Mouse (Mus musculus) cerebellum, adult 2 months (tissue): Measurements from ENCODE around the gene Alg9. TPM values are rescaled to one million over a fixed set of nuclear protein-coding genes. Genes with fewer than 3 reads are reported as not detected.
A peak's percentile ranks its signal among the peaks of the same experiment; 100 is the strongest.

Experiments used
- DNase-seq, 2 experiments: peaks; one replicate each; pipeline ENCODE4 v3.0.0; 2021
- H3K27ac ChIP-seq: fragments of 200-500 bp; 2 replicates; pipeline ENCODE4 v1.5.1; 2012; ENCODE audit warnings: low read length, control low read depth, inconsistent platforms; ENCODE audit not compliant: insufficient read depth
- H3K27me3 ChIP-seq: fragments of 200-500 bp; 2 replicates; pipeline ENCODE4 v1.6.1; 2012; ENCODE audit warnings: inconsistent platforms, mild to moderate bottlenecking, low read length, moderate library complexity; ENCODE audit not compliant: control insufficient read depth, insufficient read depth
- H3K4me1 ChIP-seq: fragments of 200-500 bp; 2 replicates; pipeline ENCODE4 v1.6.1; 2011; ENCODE audit warnings: low read length; ENCODE audit not compliant: control insufficient read depth, insufficient read depth
- H3K4me3 ChIP-seq: fragments of 200-500 bp; replicated peaks from 2 replicates; pipeline ENCODE3; 2011; ENCODE audit warnings: mild to moderate bottlenecking, low read depth, low read length, control low read depth; ENCODE audit not compliant: insufficient read depth
- CTCF ChIP-seq: fragments of 200-500 bp; IDR thresholded peaks from 2 replicates; pipeline ENCODE4 v1.5.1; 2011; ENCODE audit warnings: low read depth, mild to moderate bottlenecking, control low read depth, low read length, moderate library complexity, borderline replicate concordance; ENCODE audit not compliant: insufficient read depth
- POLR2A ChIP-seq: fragments of 200-500 bp; IDR thresholded peaks from 2 replicates; pipeline ENCODE4 v1.6.1; 2011; ENCODE audit warnings: low read length, control low read depth, borderline replicate concordance; ENCODE audit not compliant: insufficient read depth
- WGBS: fragments of 180-500 bp; shearing (Covaris S2); methylation state at CpG from one replicate; pipeline ENCODE4 v1.1.7; 2018; 5-methylcytosine and 5-hydroxymethylcytosine counted together
- polyA plus RNA-seq: library from polyadenylated mRNA; depleted of rRNA; stranded (reverse); fragments of >200 nt; gene quantifications from 2 replicates; pipeline ENCODE4 v1.2.3, GENCODE M21; 2012

The Alg9 gene
- polyA plus RNA-seq, 1 experiment: 22.5 TPM

DNA sequence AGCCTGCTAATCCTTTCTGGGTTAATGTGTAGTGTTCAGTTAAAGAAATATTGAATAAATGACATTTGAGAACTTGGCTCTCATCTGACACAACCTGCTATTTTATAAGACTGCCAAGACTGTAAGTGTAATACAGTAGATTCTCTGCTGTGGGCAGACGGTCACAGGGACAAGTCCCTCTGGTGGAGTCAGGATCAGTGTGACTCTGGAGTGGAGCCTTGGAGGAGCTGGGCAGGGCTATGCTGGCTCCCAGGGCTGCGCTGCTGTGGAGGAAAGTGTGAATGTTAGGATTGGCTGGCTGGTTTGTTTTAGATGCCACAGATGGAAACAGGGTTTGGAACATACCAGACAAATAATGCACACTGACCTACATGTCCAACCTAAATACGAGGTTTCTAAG is 20.4 kb downstream of the Alg9 start:
- DNase-seq: no peak
- H3K27ac ChIP-seq: no peak overlapping the region
- H3K4me3 ChIP-seq: no peak overlapping the region
- H3K27me3 ChIP-seq: no peaks in the 10 kb centered on the region
- TF ChIP-seq CTCF: no peak
- TF ChIP-seq POLR2A: no peak
- 55% methylated on average over 3 of the region's 3 CpGs for WGBS
- H3K4me1 ChIP-seq: no peaks in the 10 kb centered on the region

DNA sequence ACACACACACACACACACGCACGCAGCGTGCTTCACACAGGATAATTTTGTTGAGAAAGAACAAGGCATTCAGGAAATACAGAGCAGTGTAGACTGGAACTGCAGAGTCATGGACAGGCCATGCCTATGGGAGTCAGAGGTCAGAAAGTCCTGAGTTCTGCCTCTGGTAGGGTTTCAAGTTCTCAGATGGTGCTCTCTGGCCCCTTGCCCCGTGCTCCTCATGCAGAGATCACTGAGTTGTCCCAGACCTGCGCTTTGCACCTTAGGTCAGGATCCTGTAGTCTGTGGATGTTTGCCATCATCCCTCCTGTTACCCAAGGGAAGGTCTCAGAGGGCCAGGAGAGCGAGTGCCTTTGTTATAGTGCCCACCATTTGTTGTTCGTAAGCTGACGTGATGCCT is 22.0 kb downstream of the Alg9 start:
- H3K4me1 ChIP-seq: no peaks in the 10 kb centered on the region
- no peak for TF ChIP-seq CTCF
- TF ChIP-seq POLR2A: no peak
- 78% methylated on average over 8 of the region's 8 CpGs for WGBS

DNA sequence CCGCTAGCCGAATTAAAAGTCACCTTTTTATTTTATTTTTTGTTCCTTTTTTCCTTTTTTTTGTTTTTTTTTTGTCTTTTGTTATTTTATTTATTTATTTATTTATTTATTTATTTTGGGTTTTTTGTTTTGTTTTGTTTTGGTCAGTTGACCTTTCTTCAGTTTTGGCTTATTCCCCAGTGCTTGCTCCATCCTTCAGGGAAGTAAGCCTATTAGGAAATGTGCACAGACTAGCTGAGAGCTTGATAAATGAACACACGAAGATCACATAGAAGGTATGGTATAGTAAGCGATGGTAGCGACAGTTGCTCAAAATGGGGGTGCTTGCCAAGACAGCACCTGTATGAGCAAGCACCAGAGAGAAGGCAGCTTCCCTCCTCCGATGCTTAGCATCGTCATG is 22.8 kb downstream of the Alg9 start:
- TF ChIP-seq POLR2A (no peak), CTCF (no peak)
- no peak overlapping the region for H3K27ac ChIP-seq
- DNase-seq: no peak
- H3K4me1 ChIP-seq: no peaks in the 10 kb centered on the region
- H3K4me3 ChIP-seq: no peak overlapping the region
- no peaks in the 10 kb centered on the region for H3K27me3 ChIP-seq
- WGBS: 89% methylated on average over 7 of the region's 7 CpGs

More for the DNA sequence above, 22.0 kb downstream of the Alg9 start:
- Histone ChIP-seq H3K27ac (no peak overlapping the region), H3K4me3 (no peak overlapping the region), H3K27me3 (no peaks in the 10 kb centered on the region)
- DNase-seq: no peak

DNA sequence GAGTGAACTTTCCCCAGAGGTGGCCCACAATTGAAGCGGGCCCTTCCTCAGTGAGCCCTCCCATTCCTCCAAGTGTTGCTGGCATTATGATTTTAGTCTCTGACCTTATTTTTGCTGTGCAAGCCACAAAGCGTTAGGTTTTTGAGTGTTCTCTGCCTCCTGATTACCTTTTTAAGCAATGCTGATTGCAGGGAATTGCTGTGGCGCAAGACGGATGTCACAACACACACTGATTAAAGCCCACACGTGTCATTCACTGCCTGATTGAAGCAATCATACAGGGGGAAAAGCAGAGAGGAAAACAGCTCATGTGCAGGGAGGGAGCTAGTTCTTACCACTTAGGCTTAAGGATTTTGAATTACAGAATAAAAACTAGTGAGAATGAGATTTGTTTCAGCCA is 23.5 kb downstream of the Alg9 start:
- Histone ChIP-seq H3K4me3 (no peak overlapping the region), H3K27ac (no peak overlapping the region), H3K4me1 (no peaks in the 10 kb centered on the region), H3K27me3 (no peaks in the 10 kb centered on the region)
- TF ChIP-seq CTCF (no peak), POLR2A (no peak)
- no peak for DNase-seq
- 92% methylated on average over 5 of the region's 5 CpGs for WGBS

DNA sequence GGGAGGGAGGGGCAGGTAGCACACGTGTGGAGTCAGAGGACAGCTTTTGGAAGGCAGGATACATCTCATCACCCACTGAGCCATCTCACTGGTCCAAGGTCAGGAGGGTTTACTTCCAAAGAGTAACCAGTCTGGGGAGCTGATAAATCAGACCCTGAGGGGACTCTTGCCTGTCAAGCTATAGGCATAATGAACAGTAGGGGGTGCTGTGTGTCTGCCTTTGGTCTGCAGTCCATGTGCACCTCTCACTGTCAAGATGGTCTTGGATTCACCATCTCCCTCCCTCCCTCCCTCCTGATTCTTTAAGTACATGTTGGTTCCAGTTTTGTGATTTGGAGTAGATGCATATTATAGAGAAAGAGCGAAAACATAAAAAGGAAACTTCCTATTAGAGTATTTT is 26.2 kb downstream of the Alg9 start:
- 67% methylated on average over 2 of the region's 2 CpGs for WGBS
- DNase-seq: peak; percentile 25 to 28
- Histone ChIP-seq H3K4me1 (no peaks in the 10 kb centered on the region), H3K4me3 (no peak overlapping the region), H3K27ac (no peak overlapping the region), H3K27me3 (no peaks in the 10 kb centered on the region)
- TF ChIP-seq POLR2A (no peak), CTCF (peak; percentile 77)

DNA sequence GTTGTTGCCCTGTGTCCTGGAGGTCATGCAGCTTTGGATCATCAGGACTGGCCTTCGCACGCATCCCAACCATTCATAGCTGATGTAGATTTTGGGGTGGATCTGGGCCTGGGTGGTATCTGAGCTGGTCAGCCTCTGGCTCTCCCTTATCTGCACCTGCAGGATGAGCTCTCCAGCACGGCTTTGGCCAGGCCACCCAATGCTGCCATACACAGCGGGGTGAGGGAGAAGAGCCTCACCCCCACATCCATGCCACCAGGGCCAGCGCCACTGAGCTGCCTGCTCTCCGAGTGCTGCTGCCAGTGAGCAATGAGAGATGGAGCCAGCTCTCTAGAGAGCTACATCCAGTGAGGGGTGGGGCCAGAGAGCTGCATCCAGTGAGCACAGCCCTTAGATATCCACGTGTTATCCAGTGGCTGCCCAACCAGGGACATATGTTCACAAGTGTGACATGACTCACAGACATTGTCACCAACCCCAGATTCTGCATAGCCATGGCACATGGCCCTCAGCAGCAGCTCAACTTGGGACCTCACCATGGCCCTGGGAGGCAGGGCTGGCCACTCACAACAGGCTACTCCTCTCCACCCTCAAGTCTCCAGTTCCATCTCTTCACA is 28.3 kb downstream of the Alg9 start:
- Histone ChIP-seq H3K4me3 (no peak overlapping the region), H3K4me1 (no peaks in the 10 kb centered on the region), H3K27ac (no peak overlapping the region), H3K27me3 (no peaks in the 10 kb centered on the region)
- no peak for DNase-seq
- 75% methylated on average over 7 of the region's 7 CpGs for WGBS
- no peak for TF ChIP-seq CTCF
- no peak for TF ChIP-seq POLR2A

DNA sequence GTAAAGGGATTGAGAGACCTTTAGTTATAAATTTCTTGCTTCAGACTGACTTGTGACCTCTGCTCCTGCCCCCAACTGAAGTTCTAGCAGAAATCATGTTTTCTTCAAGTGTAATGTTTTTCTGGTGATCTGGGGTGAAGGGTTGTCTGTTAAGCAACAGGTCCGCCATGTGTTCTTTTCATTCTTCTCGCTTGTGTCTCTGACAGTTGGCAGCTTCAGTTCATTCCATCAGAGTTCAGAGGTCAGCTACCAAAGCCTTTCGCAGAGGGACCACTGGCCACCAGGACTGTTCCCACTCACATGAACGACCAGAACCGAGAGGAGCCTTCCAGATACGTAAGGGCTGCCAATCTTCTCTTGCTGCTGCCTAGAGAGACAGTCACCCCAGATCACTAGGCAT is 33.7 kb downstream of the Alg9 start:
- TF ChIP-seq POLR2A (no peak), CTCF (no peak)
- WGBS: 78% methylated on average over 6 of the region's 6 CpGs
- no peak for DNase-seq
- H3K27ac ChIP-seq: no peak overlapping the region
- H3K4me3 ChIP-seq: no peak overlapping the region
- no peaks in the 10 kb centered on the region for H3K4me1 ChIP-seq
- no peaks in the 10 kb centered on the region for H3K27me3 ChIP-seq

DNA sequence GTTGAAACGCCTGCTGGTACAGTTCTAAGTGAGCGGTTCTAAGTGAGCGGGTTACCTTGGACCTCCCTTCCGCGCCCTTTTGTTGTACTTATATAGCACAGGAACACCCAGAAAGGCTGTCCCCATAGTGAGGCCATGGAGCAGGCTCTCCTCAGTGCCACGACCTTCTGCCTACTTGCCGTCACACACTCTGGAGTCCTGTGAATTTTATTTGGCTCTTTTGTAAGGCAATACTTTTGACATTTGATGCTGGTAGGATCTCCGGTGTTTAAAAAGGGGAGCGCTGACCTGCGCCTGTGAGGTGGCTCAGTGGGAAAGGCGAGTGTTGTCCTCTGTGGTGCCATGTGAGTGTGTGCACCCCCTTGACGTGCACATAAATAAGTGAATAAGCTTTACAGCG is 34.3 kb downstream of the Alg9 start:
- Histone ChIP-seq H3K4me3 (no peak overlapping the region), H3K27me3 (no peaks in the 10 kb centered on the region), H3K27ac (no peak overlapping the region), H3K4me1 (no peaks in the 10 kb centered on the region)
- 95% methylated on average over 13 of the region's 13 CpGs for WGBS
- DNase-seq: no peak
- TF ChIP-seq POLR2A (no peak), CTCF (no peak)
